Mouse (Mus musculus) cerebellum, adult 11 months (tissue): ENCODE measurements around the gene Serpina3i.

ENCODE experiments used
- DNase-seq: peaks from one replicate; pipeline ENCODE4 v3.0.0; 2022

Serpina3i gene

DNA sequence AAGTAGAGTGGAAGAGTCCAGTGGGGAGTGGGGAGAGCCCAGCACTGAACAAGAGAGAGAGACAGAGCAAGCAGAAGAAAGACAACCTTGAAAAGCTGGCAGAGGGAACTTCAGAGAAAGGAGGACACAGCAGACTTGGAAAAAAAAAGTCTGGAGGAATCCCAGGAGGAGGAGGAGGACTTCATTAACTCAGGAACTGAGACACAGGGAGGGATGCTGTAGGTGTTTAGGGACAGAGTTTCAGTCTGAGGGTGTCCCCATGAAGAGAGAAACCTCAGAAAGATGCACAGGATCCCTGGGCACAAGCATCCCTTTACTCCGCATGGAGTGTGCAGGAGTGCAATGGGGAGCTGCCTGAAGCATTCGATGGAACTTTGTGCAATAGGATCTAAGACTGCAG is 35.1 kb downstream of the Serpina3i start:
- DNase-seq: no peak

- DNase-seq: no peak
These were observed 43.1 kb downstream of the Serpina3i start for GRCm38 (mm10) chr12:104305991-104306390.

DNA sequence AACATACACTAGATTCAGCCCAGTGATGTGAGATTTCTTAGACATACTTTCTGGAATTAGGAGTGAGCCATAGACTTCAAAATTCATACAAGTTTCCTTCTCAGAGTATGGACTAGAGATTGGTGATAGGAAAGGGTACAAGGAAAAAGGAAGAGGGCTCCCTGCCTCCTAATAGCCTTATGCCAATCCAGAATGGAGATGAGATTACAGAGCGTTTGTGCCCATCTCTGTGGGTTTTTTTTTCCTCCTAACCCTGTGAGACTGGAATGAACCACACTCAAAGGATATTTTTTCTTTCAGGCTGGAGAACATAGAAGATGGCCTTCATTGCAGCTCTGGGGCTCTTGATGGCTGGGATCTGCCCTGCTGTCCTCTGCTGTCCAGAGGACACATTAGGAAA is 51.3 kb downstream of the Serpina3i start, which contains the start of gene Serpina3j:
TSS of gene Serpina3j (plus strand) at position 301 of the 400 bp plus-strand sequence.
- no peak for DNase-seq
